Mouse (Mus musculus) midbrain, postnatal 0 days (tissue): ENCODE measurements around the gene 2310011J03Rik. TPM values are rescaled to one million over a fixed set of nuclear protein-coding genes. Genes with fewer than 3 reads are reported as not detected.

Experiments used
- ATAC-seq: fragments of 200-750 bp; cut with Nextera tagmentation; 2 replicates; pipeline ENCODE4 v1.8.0; 2017; ENCODE audit warnings: moderate number of reproducible peaks, mild to moderate bottlenecking, moderate TSS enrichment, moderate library complexity; ENCODE audit not compliant: low FRiP score
- DNase-seq: peaks from one replicate; pipeline ENCODE4 v3.0.0-alpha.2; 2015; ENCODE audit warnings: low spot score
- H3K27ac ChIP-seq: fragments of 300-500 bp; sonication (generic); 2 replicates; pipeline ENCODE4 v1.5.1; 2014; ENCODE audit warnings: low read depth, mild to moderate bottlenecking, low read length, mixed read lengths
- H3K27me3 ChIP-seq: fragments of 300-500 bp; sonication (generic); 2 replicates; pipeline ENCODE4 v1.6.1; 2014; ENCODE audit warnings: low read length, control low read depth, mixed read lengths; ENCODE audit not compliant: insufficient read depth
- H3K36me3 ChIP-seq: fragments of 300-500 bp; sonication (generic); 2 replicates; pipeline ENCODE4 v1.6.1; 2014; ENCODE audit warnings: low read length, control low read depth, mixed read lengths; ENCODE audit not compliant: insufficient read depth
- H3K4me1 ChIP-seq: fragments of 300-500 bp; sonication (generic); 2 replicates; pipeline ENCODE4 v1.6.1; 2014; ENCODE audit warnings: mild to moderate bottlenecking, control low read depth, antibody characterized with exemption, low read length, mixed read lengths; ENCODE audit not compliant: insufficient read depth
- H3K4me2 ChIP-seq: fragments of 300-500 bp; sonication (generic); 2 replicates; pipeline ENCODE4 v1.6.1; 2014; ENCODE audit warnings: low read depth, mild to moderate bottlenecking, low read length, mixed read lengths; ENCODE audit not compliant: poor library complexity, severe bottlenecking
- H3K4me3 ChIP-seq: fragments of 300-500 bp; sonication (generic); 2 replicates; pipeline ENCODE4 v1.5.1; 2014; ENCODE audit warnings: low read depth, mild to moderate bottlenecking, low read length, moderate library complexity
- H3K9ac ChIP-seq: fragments of 300-500 bp; sonication (generic); replicated peaks from 2 replicates; pipeline ENCODE4 v1.6.1; 2014; ENCODE audit warnings: mild to moderate bottlenecking, low read length, moderate library complexity, mixed read lengths; ENCODE audit not compliant: poor library complexity, severe bottlenecking
- H3K9me3 ChIP-seq: fragments of 300-500 bp; sonication (generic); 2 replicates; pipeline ENCODE4 v1.6.1; 2016; ENCODE audit warnings: low read length, control low read depth
- CTCF ChIP-seq: IDR thresholded peaks from 2 replicates; pipeline ENCODE4 v1.5.1; 2016; ENCODE audit warnings: antibody characterized with exemption, mild to moderate bottlenecking
- WGBS: fragments of 180-500 bp; shearing (Covaris S2); extraction: QIAGEN DNeasy Blood & Tissue Kit; methylation state at CpG from one replicate; pipeline ENCODE4 v1.1.7; 2014; 5-methylcytosine and 5-hydroxymethylcytosine counted together
- polyA plus RNA-seq: library from polyadenylated mRNA; unstranded; fragments of >200 nt; fragmentation: Nextera tagmentation; extraction: Ambion mirVana; gene quantifications from 2 replicates; pipeline ENCODE4 v1.2.1, GENCODE M21; 2015
- total RNA-seq: library from RNA; depleted of rRNA; stranded (reverse); fragments of >200 nt; gene quantifications from 2 replicates; pipeline ENCODE4 v1.2.3, GENCODE M21; 2014

2310011J03Rik gene
- total and polyA plus RNA-seq, 2 experiments from 2014 or later = 23.1 to 26.5 TPM

- peaks cover 24% of the 10 kb centered on the region for H3K4me1 ChIP-seq
- DNase-seq = no peak
- TF ChIP-seq CTCF = no peak
- H3K27ac ChIP-seq = no peak overlapping the region; the same call in 1 of the 2 replicates
- H3K27me3 ChIP-seq = no peaks in the 10 kb centered on the region
- no peak overlapping the region for H3K4me3 ChIP-seq
- 36% methylated on average over 25 of the region's 25 CpGs for WGBS
- no peaks in the 10 kb centered on the region for H3K9me3 ChIP-seq
- no peak overlapping the region for H3K4me2 ChIP-seq
- H3K36me3 ChIP-seq = peaks cover 58% of the 10 kb centered on the region
- peak overlapping the region; percentile 44; the same call in 1 of the 2 replicates for H3K9ac ChIP-seq
- no peak for ATAC-seq
Measured at GRCm38 (mm10) chr10:80304862-80305261, 15.5 kb downstream of the 2310011J03Rik start.

GRCm38 (mm10) chr10:80304458-80304857 lies 15.9 kb downstream of the 2310011J03Rik start:
- WGBS = 47% methylated on average over 12 of the region's 12 CpGs
- H3K27me3 ChIP-seq = no peaks in the 10 kb centered on the region
- no peaks in the 10 kb centered on the region for H3K9me3 ChIP-seq
- no peak for DNase-seq
- ATAC-seq = no peak
- no peak for TF ChIP-seq CTCF
- peaks cover 24% of the 10 kb centered on the region for H3K4me1 ChIP-seq
- H3K27ac ChIP-seq = no peak overlapping the region; the same call in 1 of the 2 replicates
- H3K4me2 ChIP-seq = no peak overlapping the region
- peaks cover 57% of the 10 kb centered on the region for H3K36me3 ChIP-seq
- H3K9ac ChIP-seq = peak overlapping the region; percentile 44; the same call in 1 of the 2 replicates
- H3K4me3 ChIP-seq = no peak overlapping the region

DNA sequence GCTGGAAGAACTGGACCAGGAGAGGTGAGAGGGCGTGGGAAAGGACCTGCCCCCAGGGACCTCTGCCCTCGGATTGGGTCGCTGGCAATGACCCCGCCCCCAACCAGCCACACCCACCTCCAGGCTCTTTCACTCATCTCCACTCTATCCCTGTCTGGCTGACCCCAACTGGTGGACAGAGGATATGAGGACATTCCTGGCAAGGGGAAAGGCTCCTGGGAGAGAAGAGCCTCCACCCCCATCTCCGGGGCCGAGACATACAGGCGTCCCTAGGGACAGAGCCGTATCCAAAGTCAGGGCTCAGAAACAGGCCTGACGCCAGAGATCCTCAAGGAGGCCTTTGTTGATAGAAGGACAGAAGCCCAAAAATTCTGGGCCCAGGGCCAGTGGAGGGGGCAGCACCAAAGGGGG lies 17.9 kb downstream of the 2310011J03Rik start:
- Histone ChIP-seq H3K4me1 (peaks cover 27% of the 10 kb centered on the region), H3K4me2 (peak overlapping the region; percentile 91), H3K27ac (peak overlapping the region; percentile 100), H3K27me3 (no peaks in the 10 kb centered on the region), H3K36me3 (peaks cover 38% of the 10 kb centered on the region), H3K9me3 (no peaks in the 10 kb centered on the region), H3K4me3 (peak overlapping the region; percentile 58), H3K9ac (peak overlapping the region; percentile 91)
- ATAC-seq = peak; percentile 12
- DNase-seq = peak; percentile 93
- TF ChIP-seq CTCF = no peak; the same call in 1 of the 2 replicates
- 11% methylated on average over 9 of the region's 9 CpGs for WGBS

GRCm38 (mm10) chr10:80302082-80302355 lies 18.3 kb downstream of the 2310011J03Rik start:
- peak overlapping the region; percentile 58 for H3K4me3 ChIP-seq
- peak overlapping the region; percentile 91 for H3K4me2 ChIP-seq
- no peaks in the 10 kb centered on the region for H3K9me3 ChIP-seq
- TF ChIP-seq CTCF = no peak
- peak overlapping the region; percentile 100 for H3K27ac ChIP-seq
- peaks cover 32% of the 10 kb centered on the region for H3K4me1 ChIP-seq
- DNase-seq (no peak), ATAC-seq (no peak)
- WGBS = 46% methylated on average over 5 of the region's 5 CpGs
- peaks cover 34% of the 10 kb centered on the region for H3K36me3 ChIP-seq
- H3K27me3 ChIP-seq = no peaks in the 10 kb centered on the region
- H3K9ac ChIP-seq = peak overlapping the region; percentile 91

DNA sequence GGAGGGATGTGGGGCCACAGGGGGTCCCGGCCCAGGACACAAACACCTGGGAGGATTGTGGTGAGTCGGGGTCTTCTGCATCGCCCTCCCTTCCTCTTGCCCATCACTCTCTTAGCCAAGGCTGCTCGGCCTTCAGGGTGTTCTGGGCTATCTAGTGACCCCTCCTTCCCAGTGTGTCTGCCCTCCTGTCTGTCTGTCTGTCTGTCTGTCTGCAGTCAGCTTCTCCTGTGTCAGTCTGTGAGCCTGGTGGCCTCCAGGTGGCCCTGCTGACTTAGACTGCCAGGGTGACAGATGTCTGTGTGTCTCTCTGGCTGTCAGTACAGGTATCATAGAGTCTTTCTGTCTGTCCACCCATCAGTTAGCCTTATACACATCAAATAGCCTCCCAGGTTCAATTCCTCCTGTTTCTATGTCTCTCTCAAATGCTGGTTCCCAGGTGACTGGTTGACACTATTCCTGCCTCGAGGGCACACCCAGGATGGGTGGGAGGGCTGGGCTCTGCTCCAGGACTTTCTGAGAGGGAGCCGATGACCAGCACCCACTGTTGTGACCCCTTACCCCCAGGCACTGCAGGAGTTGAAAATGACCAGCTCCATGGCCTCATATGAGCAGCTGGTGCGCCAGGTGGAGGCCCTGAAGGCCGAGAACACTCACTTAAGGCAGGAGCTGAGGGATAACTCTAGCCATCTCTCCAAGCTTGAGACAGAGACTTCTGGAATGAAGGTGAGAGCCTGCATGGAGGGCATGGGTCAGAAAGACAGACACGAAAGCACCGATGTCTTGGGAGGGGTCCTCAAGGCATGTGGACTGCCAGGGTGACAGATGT lies 18.9 kb downstream of the 2310011J03Rik start:
- peak; percentile 0; the same call in 1 of the 2 replicates for ATAC-seq
- H3K4me1 ChIP-seq = peaks cover 38% of the 10 kb centered on the region
- H3K4me2 ChIP-seq = peak overlapping the region; percentile 91
- no peak for DNase-seq
- H3K27me3 ChIP-seq = no peaks in the 10 kb centered on the region
- peaks cover 28% of the 10 kb centered on the region for H3K36me3 ChIP-seq
- peak overlapping the region; percentile 100 for H3K27ac ChIP-seq
- H3K9me3 ChIP-seq = no peaks in the 10 kb centered on the region
- 50% methylated on average over 10 of the region's 10 CpGs for WGBS
- peak; percentile 23 for TF ChIP-seq CTCF
- H3K4me3 ChIP-seq = peak overlapping the region; percentile 58
- peak overlapping the region; percentile 91 for H3K9ac ChIP-seq

DNA sequence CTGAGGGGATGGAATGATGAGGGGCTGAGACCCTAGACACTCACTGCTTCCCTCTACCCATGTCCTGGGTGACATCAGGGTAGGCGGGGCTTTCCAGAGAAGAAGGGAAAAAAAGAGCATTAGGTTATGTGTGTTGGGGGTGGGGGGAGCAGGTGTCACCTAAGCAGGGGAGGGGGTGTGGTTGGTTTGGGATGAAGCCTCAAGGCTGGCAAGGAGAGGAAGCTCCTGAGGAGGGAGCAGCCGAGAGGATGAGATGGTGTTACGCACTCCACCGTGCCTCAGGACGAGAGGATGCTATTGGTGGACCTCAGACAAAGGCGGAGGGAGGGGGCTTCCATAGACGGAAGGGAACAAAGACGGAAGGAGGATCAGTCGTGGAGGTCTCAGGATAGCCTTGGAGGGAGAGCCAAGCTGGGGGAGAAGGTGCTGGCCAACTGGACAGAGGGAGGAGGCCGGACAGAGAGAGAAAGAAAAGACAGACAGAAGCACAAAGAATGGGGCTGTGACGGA lies 19.6 kb downstream of the 2310011J03Rik start:
- DNase-seq (peak; percentile 94), ATAC-seq (peak; percentile 77)
- Histone ChIP-seq H3K27me3 (no peaks in the 10 kb centered on the region), H3K4me1 (peaks cover 40% of the 10 kb centered on the region), H3K9me3 (no peaks in the 10 kb centered on the region), H3K27ac (peak overlapping the region; percentile 100), H3K36me3 (peaks cover 21% of the 10 kb centered on the region), H3K4me2 (peak overlapping the region; percentile 91), H3K4me3 (peak overlapping the region; percentile 58), H3K9ac (peak overlapping the region; percentile 91)
- WGBS = 4% methylated on average over 11 of the region's 11 CpGs
- peak; percentile 42 for TF ChIP-seq CTCF
